In genomic region chr11:52253674-52254375, GRCm38 (mm10) we compare ENCODE assay signal across 9 mouse cellular contexts. TPM values are rescaled to one million over a fixed set of nuclear protein-coding genes. Genes with fewer than 3 reads are reported as not detected.
DNase-seq lines count a peak whose midpoint lies in the region; ATAC-seq lines count a peak whose summit lies in the region.
"Had no signal": no experiment of that assay in that cellular context is flagged by ENCODE, and none has a peak within 500 bp of the region (broad histone marks: within the 10 kb centered on the region; RNA-seq: fewer than 3 reads in every experiment).

No protein-coding gene starts in this region.

- DNase-seq in adrenal gland, adult (ENCODE audit: inconsistent age in 2 of 2, low spot score in 1 of 2), result peak; percentile 84 to 94
- DNase-seq in adrenal gland, postnatal 4 days (ENCODE audit: low spot score in 2 of 2), result no peak
- DNase-seq in c-Kit-positive CD71-negative TER-119-negative erythroid progenitor cells, embryonic 14.5 days (ENCODE audit: low read depth), result peak; percentile 51
- DNase-seq in forebrain, embryonic 11.5 days (ENCODE audit: low spot score), result peak; percentile 74
- peak; percentile 77 for DNase-seq in hindbrain, embryonic 14.5 days (ENCODE audit: low spot score)
- DNase-seq in layer of hippocampus, postnatal 36 days, result peak; percentile 44 to 46
- peak; percentile 49 for DNase-seq in right cerebral cortex, postnatal 4 days

- no peak overlapping the region for H3K27ac ChIP-seq in forebrain, embryonic 11.5 days (ENCODE audit: low read depth, low read length)
- H3K27ac ChIP-seq in hindbrain, embryonic 14.5 days, result no peak overlapping the region
- H3K27ac ChIP-seq: midbrain, embryonic 12.5 days had no signal

- WGBS in forebrain, embryonic 11.5 days, result 67% methylated on average over 11 of the region's 11 CpGs
- WGBS in hindbrain, embryonic 14.5 days, result 70% methylated on average over 11 of the region's 11 CpGs

- no peaks in the 10 kb centered on the region for H3K36me3 ChIP-seq in forebrain, embryonic 11.5 days (ENCODE audit: control insufficient read depth, insufficient read depth, low read length)
- peaks cover 12% of the 10 kb centered on the region; the same call in 1 of the 2 replicates for H3K36me3 ChIP-seq in hindbrain, embryonic 14.5 days (replicated peaks; ENCODE audit: control insufficient read depth, insufficient read depth)

- no peaks in the 10 kb centered on the region for H3K4me1 ChIP-seq in forebrain, embryonic 11.5 days (replicated peaks; ENCODE audit: control insufficient read depth, insufficient read depth, low read length)
- no peaks in the 10 kb centered on the region for H3K4me1 ChIP-seq in hindbrain, embryonic 14.5 days (replicated peaks; ENCODE audit: control insufficient read depth, insufficient read depth, low read length)
- H3K4me1 ChIP-seq: midbrain, embryonic 12.5 days had no signal

- H3K9ac ChIP-seq in forebrain, embryonic 11.5 days (ENCODE audit: low read length), result no peak overlapping the region
- H3K9ac ChIP-seq in hindbrain, embryonic 14.5 days, result no peak overlapping the region
- H3K9ac ChIP-seq: midbrain, embryonic 12.5 days had no signal

- no peak overlapping the region for H3K4me2 ChIP-seq in forebrain, embryonic 11.5 days (ENCODE audit: low read depth, low read length, severe bottlenecking)
- no peak overlapping the region for H3K4me2 ChIP-seq in hindbrain, embryonic 14.5 days (replicated peaks)
- H3K4me2 ChIP-seq: midbrain, embryonic 12.5 days had no signal

- peak; percentile 53; the same call in 1 of the 2 replicates for ATAC-seq in forebrain, embryonic 11.5 days (replicated peaks; ENCODE audit: low FRiP score)
- ATAC-seq in hindbrain, embryonic 14.5 days (ENCODE audit: low FRiP score), result peak; percentile 75
- peak; percentile 84 for ATAC-seq in megakaryocyte progenitor cell, adult 5-6 weeks (replicated peaks; ENCODE audit: poor library complexity)

- no peak overlapping the region for H3K4me3 ChIP-seq in forebrain, embryonic 11.5 days (ENCODE audit: low read depth, low read length)
- H3K4me3 ChIP-seq in hindbrain, embryonic 14.5 days (replicated peaks; ENCODE audit: low read length), result no peak overlapping the region
- H3K4me3 ChIP-seq: midbrain, embryonic 12.5 days had no signal

- no peaks in the 10 kb centered on the region for H3K27me3 ChIP-seq in forebrain, embryonic 11.5 days (ENCODE audit: control insufficient read depth, insufficient read depth, low read length)
- H3K27me3 ChIP-seq in hindbrain, embryonic 14.5 days (ENCODE audit: control insufficient read depth, insufficient read depth, low read length), result no peaks in the 10 kb centered on the region
- H3K27me3 ChIP-seq: midbrain, embryonic 12.5 days had no signal

- no peaks in the 10 kb centered on the region for H3K9me3 ChIP-seq in forebrain, embryonic 11.5 days (ENCODE audit: control insufficient read depth, low read length)
- H3K9me3 ChIP-seq in hindbrain, embryonic 14.5 days (ENCODE audit: control insufficient read depth, low read length), result no peaks in the 10 kb centered on the region
- H3K9me3 ChIP-seq: midbrain, embryonic 12.5 days had no signal

RNA-seq across cellular contexts. Expression of gene Skp1a, which starts 22.0 kb away (rescaled TPM):
- total RNA-seq in adrenal gland, postnatal 4 days (2021), result 100 to 1,000 TPM; 362 to 376 TPM
- polyA plus RNA-seq in forebrain, embryonic 11.5 days (2014; fragmentation: Nextera tagmentation; extraction: Ambion mirVana), result 855 and 927 TPM in 2 replicates
- polyA plus RNA-seq in hindbrain, embryonic 14.5 days (2014; fragmentation: Nextera tagmentation; extraction: Ambion mirVana), result 1,059 and 1,060 TPM in 2 replicates
- 100 to 1,000 TPM; 456 to 518 TPM for total RNA-seq in layer of hippocampus, postnatal 36 days (2021)
- 251 and 286 TPM in 2 replicates for total RNA-seq in megakaryocyte progenitor cell, adult 5-6 weeks (2015)
- total RNA-seq in megakaryocyte progenitor cell, adult 5-6 weeks (2017), result 254 and 291 TPM in 2 replicates

RNA-seq across cellular contexts. Expression of gene Tcf7, which starts 29.0 kb away (rescaled TPM):
- 10 to 100 TPM; 66.8 to 71.8 TPM for total RNA-seq in adrenal gland, postnatal 4 days (2021)
- 9.5 and 9.6 TPM in 2 replicates for polyA plus RNA-seq in forebrain, embryonic 11.5 days (2014; fragmentation: Nextera tagmentation; extraction: Ambion mirVana)
- 6.9 and 7.2 TPM in 2 replicates for polyA plus RNA-seq in hindbrain, embryonic 14.5 days (2014; fragmentation: Nextera tagmentation; extraction: Ambion mirVana)
- 1 to 10 TPM; 2.6 to 2.9 TPM for total RNA-seq in layer of hippocampus, postnatal 36 days (2021)
- total RNA-seq in megakaryocyte progenitor cell, adult 5-6 weeks (2015), result 1.0 and 2.6 TPM in 2 replicates
- 0.64 TPM in 1 of 2 replicates, not detected in the other for total RNA-seq in megakaryocyte progenitor cell, adult 5-6 weeks (2017)

RNA-seq across cellular contexts. Expression of gene Olfr1371, which starts 40.0 kb away (rescaled TPM):
- total RNA-seq in adrenal gland, postnatal 4 days (2021), result not detected
- not detected in 2 replicates for polyA plus RNA-seq in forebrain, embryonic 11.5 days (2014; fragmentation: Nextera tagmentation; extraction: Ambion mirVana)
- polyA plus RNA-seq in hindbrain, embryonic 14.5 days (2014; fragmentation: Nextera tagmentation; extraction: Ambion mirVana), result not detected in 2 replicates
- total RNA-seq in layer of hippocampus, postnatal 36 days (2021), result not detected
- total RNA-seq in megakaryocyte progenitor cell, adult 5-6 weeks (2015), result not detected in 2 replicates
- not detected in 2 replicates for total RNA-seq in megakaryocyte progenitor cell, adult 5-6 weeks (2017)
- polyA plus RNA-seq: midbrain, embryonic 12.5 days had no signal

Comparison
In these comparisons a context has a peak if more than half of its experiments do, and no peak if none do; other contexts are left out.
1. DNase-seq: peak in adrenal gland, adult (2 of 2), c-Kit-positive CD71-negative TER-119-negative erythroid progenitor cells, embryonic 14.5 days (single experiment), forebrain, embryonic 11.5 days (single experiment), hindbrain, embryonic 14.5 days (single experiment), layer of hippocampus, postnatal 36 days (2 of 2) and right cerebral cortex, postnatal 4 days (single experiment); none in adrenal gland, postnatal 4 days (0 of 2).
2. RNA of gene Tcf7, which starts 29.0 kb away (total RNA-seq): 66.8 to 71.8 TPM in adrenal gland, postnatal 4 days; 2.6 to 2.9 TPM in layer of hippocampus, postnatal 36 days and 0.64 to 2.6 TPM in megakaryocyte progenitor cell, adult 5-6 weeks; every median in the first group is over 10 times any median in the second.
3. Peak in every context shown above with its lines, with median percentiles within 50 percentile points of each other: ATAC-seq.